Comparison of ENCODE assay signal across 8 mouse cellular contexts in genomic region chr10:69212542-69213440, GRCm38 (mm10). TPM values are rescaled to one million over a fixed set of nuclear protein-coding genes. Genes with fewer than 3 reads are reported as not detected.
DNase-seq lines count a peak whose midpoint lies in the region; ATAC-seq and TF ChIP-seq lines count a peak whose summit lies in the region.

Gene A930033H14Rik, minus strand, starts transcription at chr10:69213098.

- under 1% methylated on average over 79 of the region's 84 CpGs for WGBS in hindbrain, embryonic 12.5 days
- under 1% methylated on average over 84 of the region's 84 CpGs for WGBS in thymus, adult 2 months

- ATAC-seq in hindbrain, embryonic 12.5 days (ENCODE audit: low FRiP score), result peak; percentile 95

- no peaks in the 10 kb centered on the region for H3K27me3 ChIP-seq in hindbrain, embryonic 12.5 days
- H3K27me3 ChIP-seq in thymus, adult 2 months (ENCODE audit: control insufficient read depth, insufficient read depth, low read length), result peaks cover 9% of the 10 kb centered on the region; the same call in 1 of the 2 replicates

- H3K4me1 ChIP-seq in ES-E14 (ENCODE audit: control insufficient read depth in 2 of 2, insufficient read depth in 2 of 2, low read length in 2 of 2, poor library complexity in 1 of 2), result peaks cover 0 to 2% of the 10 kb centered on the region in 2 experiments; a peak in 1 of 4 replicates
- peaks cover 12% of the 10 kb centered on the region for H3K4me1 ChIP-seq in hindbrain, embryonic 12.5 days
- H3K4me1 ChIP-seq in thymus, adult 2 months (replicated peaks; ENCODE audit: control insufficient read depth, insufficient read depth, low read length), result peaks cover 2% of the 10 kb centered on the region; the same call in 1 of the 2 replicates

- H3K4me2 ChIP-seq in hindbrain, embryonic 12.5 days (replicated peaks), result peak within 1 kb of the TSS; percentile 79

- peak within 1 kb of the TSS; percentile 56 to 73 for H3K4me3 ChIP-seq in ES-E14 (ENCODE audit: insufficient read depth in 1 of 2, low read depth in 1 of 2, low read length in 2 of 2, poor library complexity in 1 of 2, severe bottlenecking in 1 of 2)
- peak within 1 kb of the TSS; percentile 77 for H3K4me3 ChIP-seq in hindbrain, embryonic 12.5 days
- peak within 1 kb of the TSS; percentile 43 for H3K4me3 ChIP-seq in thymus, adult 2 months (ENCODE audit: control insufficient read depth, insufficient read depth, low read length)

- TF ChIP-seq POLR2A in thymus, adult 2 months (IDR thresholded peaks at IDR 0.05; ENCODE audit: control insufficient read depth, extremely low read depth, insufficient read depth, low read length, poor library complexity), result no peak

- no peaks in the 10 kb centered on the region for H3K36me3 ChIP-seq in ES-E14 (ENCODE audit: control insufficient read depth, insufficient read depth, low read length, poor library complexity, severe bottlenecking)
- peaks cover 14% of the 10 kb centered on the region; the same call in 1 of the 2 replicates for H3K36me3 ChIP-seq in hindbrain, embryonic 12.5 days
- no peaks in the 10 kb centered on the region for H3K36me3 ChIP-seq in thymus, adult 2 months (ENCODE audit: control insufficient read depth, insufficient read depth, low read length)

- no peak within 1 kb of the TSS for H3K27ac ChIP-seq in ES-E14 (ENCODE audit: insufficient read depth, low read depth, low read length, poor library complexity, severe bottlenecking)
- peak within 1 kb of the TSS; percentile 99 for H3K27ac ChIP-seq in hindbrain, embryonic 12.5 days
- no peak within 1 kb of the TSS for H3K27ac ChIP-seq in thymus, adult 2 months (ENCODE audit: control insufficient read depth, insufficient read depth, low read length)

- DNase-seq in ES-E14 (ENCODE audit: low read depth, low spot score), result no peak
- DNase-seq in cerebellum, adult 9-11 months, result peak; percentile 48
- peak; percentile 59 to 60 for DNase-seq in frontal cortex, postnatal 14 days (ENCODE audit: low spot score in 2 of 2)
- peak; percentile 69 to 80 for DNase-seq in layer of hippocampus, postnatal 14 days (ENCODE audit: low spot score in 2 of 2)
- peak; percentile 91 for DNase-seq in lung, postnatal 10 days
- peak; percentile 63 for DNase-seq in ovary, postnatal 10 days (ENCODE audit: low spot score)
- DNase-seq in thymus, adult 2 months, result peak; percentile 34

- peak within 1 kb of the TSS; percentile 43 for H3K9ac ChIP-seq in ES-E14 (ENCODE audit: insufficient read depth, low read depth, low read length, poor library complexity, severe bottlenecking)
- peak within 1 kb of the TSS; percentile 94 for H3K9ac ChIP-seq in hindbrain, embryonic 12.5 days

- in situ Hi-C loops in ES-E14 (cut with MboI; ENCODE audit: low sequenced_read_pairs in 2 of 2, unreplicated experiment in 2 of 2), result no loop called here

- H3K9me3 ChIP-seq in ES-E14 (ENCODE audit: control insufficient read depth, insufficient read depth, low read depth, low read length), result no peaks in the 10 kb centered on the region
- no peaks in the 10 kb centered on the region for H3K9me3 ChIP-seq in hindbrain, embryonic 12.5 days (replicated peaks)

- TF ChIP-seq CTCF in thymus, adult 2 months (IDR thresholded peaks at IDR 0.05; ENCODE audit: borderline replicate concordance, control insufficient read depth, extremely low read depth, insufficient read depth, low read length, poor library complexity), result no peak

TF ChIP-seq in ES-E14, 5 proteins besides CTCF, POLR2A, EP300 and RAD21:
- TF ChIP-seq HCFC1 (IDR thresholded peaks at IDR 0.05; ENCODE audit: borderline replicate concordance, insufficient read depth, low read length) (no peak), ZNF384 (IDR thresholded peaks at IDR 0.05; ENCODE audit: low read depth, low read length) (no peak), MAFK (IDR thresholded peaks at IDR 0.05; ENCODE audit: insufficient read depth, low read depth, low read length) (0 out of 2 replicates have a peak, but pooled peaks have one; percentile 11), ZC3H11A (IDR thresholded peaks at IDR 0.05; ENCODE audit: borderline replicate concordance, low read depth, low read length) (no peak), CHD2 (IDR thresholded peaks at IDR 0.05; ENCODE audit: low read depth, low read length) (no peak)

RNA-seq across cellular contexts. Expression of gene A930033H14Rik, which starts in this region (rescaled TPM):
- 0.45 TPM in 1 of 2 replicates, not detected in the other for total RNA-seq in ES-E14 (2012; rRNA removed)
- polyA plus RNA-seq in hindbrain, embryonic 12.5 days (2016; fragmentation: Nextera tagmentation; extraction: Ambion mirVana), result 1.9 TPM in 2 replicates
- 1 to 10 TPM; 3.8 to 4.7 TPM for total RNA-seq in layer of hippocampus, postnatal 14 days (2021)
- 0.28 and 0.34 TPM in 2 replicates for polyA plus RNA-seq in thymus, adult 2 months (2012; rRNA removed)

Comparison
In these comparisons a context has a peak if more than half of its experiments do, and no peak if none do; other contexts are left out.
1. Peak in DNase-seq and H3K4me3 ChIP-seq in thymus, adult 2 months; RNA of the gene not detected or under 1 TPM.